Mouse (Mus musculus): Measurements from ENCODE around the gene Arpc1a.
A peak's percentile ranks its signal among the peaks of the same experiment; 100 is the strongest.

The Arpc1a gene

GRCm38 (mm10) chr5:145139571-145140519 is 56.2 kb downstream of the Arpc1a start, which contains the start of the genes Pdap1 and Bud31:
Gene Pdap1 (minus strand): TSS chr5:145140238.
Gene Bud31 (plus strand): TSS chr5:145140362.
- ATAC-seq (ENCODE audit: low TSS enrichment), result peak; percentile 93

DNA sequence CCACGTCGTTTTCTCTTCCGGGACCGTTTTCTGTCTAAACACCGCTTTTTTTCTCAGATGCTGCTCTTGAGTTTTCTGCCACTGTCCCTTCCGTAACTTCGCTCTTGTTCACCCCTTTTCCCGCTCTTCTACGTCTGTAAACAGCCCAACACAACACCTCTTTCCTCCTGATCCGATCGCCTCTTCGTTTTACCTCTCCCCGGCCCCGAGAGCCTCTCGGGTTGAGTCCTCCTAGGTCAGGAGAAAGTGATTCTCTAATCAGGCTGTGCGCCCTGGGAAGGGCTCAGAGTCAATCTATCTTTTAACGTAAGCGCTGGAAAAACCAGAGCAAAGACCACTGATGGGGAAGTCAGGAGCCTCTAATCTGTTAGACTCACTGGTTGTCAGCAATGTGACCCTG is 57.0 kb downstream of the Arpc1a start:
- ATAC-seq (ENCODE audit: low TSS enrichment), result no peak

DNA sequence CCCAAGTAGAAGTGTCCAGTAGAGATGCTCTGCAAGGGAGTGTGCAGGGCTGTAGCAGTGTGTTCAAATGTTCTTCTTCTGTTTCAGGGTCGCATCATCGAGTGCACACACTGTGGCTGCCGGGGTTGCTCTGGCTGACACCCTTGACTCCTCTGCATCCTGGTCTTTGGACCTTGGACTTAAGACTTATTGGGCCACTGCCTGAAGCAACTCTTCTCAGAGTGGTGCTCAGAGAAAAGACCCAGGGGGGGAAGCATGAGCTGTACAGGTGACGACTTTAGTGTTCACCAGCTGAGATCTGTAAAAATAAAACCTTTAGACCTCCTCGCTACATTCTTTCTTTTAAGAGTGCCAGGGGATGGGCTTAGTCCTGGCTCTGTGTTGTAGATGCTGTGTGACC is 64.1 kb downstream of the Arpc1a start:
- no peak for ATAC-seq (ENCODE audit: low TSS enrichment)

DNA sequence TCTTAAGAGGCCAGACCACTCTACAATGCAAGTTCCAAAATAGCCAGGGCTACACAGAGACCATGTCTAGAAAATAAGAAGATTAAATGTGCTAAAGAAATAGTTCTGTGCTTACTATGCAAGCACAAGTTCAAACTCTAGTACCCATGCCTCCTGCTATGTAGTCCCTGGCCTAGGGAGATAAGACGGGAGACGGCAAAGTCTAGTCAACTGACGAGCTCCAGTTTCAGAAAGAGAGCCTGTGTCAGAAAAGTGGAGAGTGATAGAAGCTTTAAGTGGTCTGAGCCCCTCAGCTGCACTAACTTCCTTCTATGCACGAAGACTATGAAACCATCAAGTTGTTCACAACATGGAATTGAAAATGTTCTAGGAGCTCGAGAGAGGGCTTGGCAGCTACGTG is 65.7 kb downstream of the Arpc1a start:
- ATAC-seq (ENCODE audit: low TSS enrichment), result no peak

- no peak for ATAC-seq (ENCODE audit: low TSS enrichment)
Observed at GRCm38 (mm10) chr5:145152690-145153089, 69.1 kb downstream of the Arpc1a start.

Measured in frontal cortex, adult (tissue).